8 mouse cellular contexts compared by ENCODE assay signal in the genomic region with DNA sequence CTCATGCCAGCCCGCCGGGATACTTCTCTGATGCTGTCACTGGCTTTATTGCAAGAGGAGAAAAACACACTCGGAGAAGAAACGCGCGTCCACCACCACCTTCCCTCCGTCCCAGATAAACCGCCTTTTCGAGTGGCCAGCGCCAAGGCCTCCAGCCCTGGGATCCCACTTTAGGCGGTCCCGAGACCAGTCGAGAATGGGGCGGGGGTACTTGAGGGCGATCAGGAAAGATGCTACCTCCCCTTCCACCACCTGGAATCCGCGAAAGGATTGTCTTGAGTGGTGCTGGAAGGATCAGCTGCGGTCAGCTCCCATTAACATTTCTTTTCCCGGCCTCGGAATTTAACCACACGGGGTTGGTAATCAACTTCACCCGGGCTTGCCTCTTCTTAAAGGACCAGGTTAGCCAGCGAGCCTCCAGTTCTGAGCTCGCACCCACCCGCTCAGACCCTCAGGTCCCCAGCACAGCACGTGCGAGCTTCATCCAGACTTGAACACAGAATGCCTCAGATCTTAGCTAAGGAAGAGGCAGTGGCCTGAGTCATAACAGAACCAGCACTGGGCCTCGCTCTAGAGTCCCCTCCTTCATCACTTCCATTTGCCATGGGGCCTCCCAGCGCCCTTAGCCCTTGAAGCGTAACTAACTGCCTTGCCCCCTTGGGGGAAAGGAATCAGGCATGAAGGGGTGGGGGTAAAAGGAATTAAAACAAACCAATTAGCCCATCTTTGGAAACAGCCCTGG.
DNase-seq lines count a peak whose midpoint lies in the region; ATAC-seq lines count a peak whose summit lies in the region.

No protein-coding gene starts in this region.

- ATAC-seq in hindbrain, embryonic 13.5 days (ENCODE audit: low FRiP score), result 0 out of 2 replicates have a peak, but pooled peaks have one; percentile 12
- no peak for ATAC-seq in liver, embryonic 13.5 days (ENCODE audit: low read depth)
- ATAC-seq in stomach, embryonic 15.5 days (ENCODE audit: insufficient read depth, low FRiP score, low read depth), result no peak

- H3K27me3 ChIP-seq in hindbrain, embryonic 13.5 days, result peaks cover 49% of the 10 kb centered on the region
- H3K27me3 ChIP-seq in liver, embryonic 13.5 days, result peaks cover 76% of the 10 kb centered on the region
- peaks cover 17% of the 10 kb centered on the region for H3K27me3 ChIP-seq in stomach, embryonic 15.5 days (replicated peaks)

- H3K4me3 ChIP-seq in hindbrain, embryonic 13.5 days, result peak overlapping the region; percentile 78
- peak overlapping the region; percentile 63 for H3K4me3 ChIP-seq in liver, embryonic 13.5 days (replicated peaks)
- peak overlapping the region; percentile 60 for H3K4me3 ChIP-seq in stomach, embryonic 15.5 days (replicated peaks)

- H3K9ac ChIP-seq in hindbrain, embryonic 13.5 days, result peak overlapping the region; percentile 82
- H3K9ac ChIP-seq in liver, embryonic 13.5 days, result peak overlapping the region; percentile 47; the same call in 1 of the 2 replicates
- no peak overlapping the region; the same call in 1 of the 2 replicates for H3K9ac ChIP-seq in stomach, embryonic 15.5 days

- H3K9me3 ChIP-seq in hindbrain, embryonic 13.5 days, result no peaks in the 10 kb centered on the region
- H3K9me3 ChIP-seq in liver, embryonic 13.5 days (replicated peaks), result no peaks in the 10 kb centered on the region
- H3K9me3 ChIP-seq in stomach, embryonic 15.5 days, result no peaks in the 10 kb centered on the region

- 0 out of 2 replicates have a peak overlapping the region, but pooled peaks have one; percentile 64 for H3K27ac ChIP-seq in hindbrain, embryonic 13.5 days
- H3K27ac ChIP-seq in liver, embryonic 13.5 days, result no peak overlapping the region; the same call in 1 of the 2 replicates
- H3K27ac ChIP-seq in stomach, embryonic 15.5 days, result peak overlapping the region; percentile 73

- no peaks in the 10 kb centered on the region for H3K36me3 ChIP-seq in hindbrain, embryonic 13.5 days
- no peaks in the 10 kb centered on the region for H3K36me3 ChIP-seq in liver, embryonic 13.5 days
- H3K36me3 ChIP-seq in stomach, embryonic 15.5 days, result no peaks in the 10 kb centered on the region

- peak; percentile 86 for DNase-seq in A20 (ENCODE audit: low read depth, low spot score)
- DNase-seq in ZHBTc4 (ENCODE audit: low read depth, low spot score), result peak; percentile 29
- no peak for DNase-seq in liver, embryonic 13.5 days
- no peak for DNase-seq in right cerebral cortex, postnatal 10 days (ENCODE audit: low spot score in 2 of 2)
- DNase-seq in adrenal gland, adult (ENCODE audit: inconsistent age in 2 of 2, low spot score in 1 of 2), result no peak
- no peak for DNase-seq in layer of hippocampus, adult 9-10 months (ENCODE audit: low spot score)

- peak overlapping the region; percentile 98 for H3K4me2 ChIP-seq in hindbrain, embryonic 13.5 days
- peak overlapping the region; percentile 78 for H3K4me2 ChIP-seq in liver, embryonic 13.5 days
- peak overlapping the region; percentile 93 for H3K4me2 ChIP-seq in stomach, embryonic 15.5 days

- peaks cover 42% of the 10 kb centered on the region for H3K4me1 ChIP-seq in hindbrain, embryonic 13.5 days (replicated peaks)
- peaks cover 43% of the 10 kb centered on the region for H3K4me1 ChIP-seq in liver, embryonic 13.5 days (replicated peaks)
- H3K4me1 ChIP-seq in stomach, embryonic 15.5 days, result peaks cover 31% of the 10 kb centered on the region

- 3% methylated on average over 30 of the region's 30 CpGs for WGBS in hindbrain, embryonic 13.5 days
- WGBS in liver, embryonic 13.5 days (ENCODE audit: insufficient replicate concordance), result 6% methylated on average over 30 of the region's 30 CpGs
- WGBS in stomach, embryonic 15.5 days, result 12% methylated on average over 30 of the region's 30 CpGs

Comparison
In these comparisons a context has a peak if more than half of its experiments do, and no peak if none do; other contexts are left out.
1. DNase-seq: peak in A20 (single experiment) and ZHBTc4 (single experiment); none in liver, embryonic 13.5 days (single experiment), right cerebral cortex, postnatal 10 days (0 of 2), adrenal gland, adult (0 of 2) and layer of hippocampus, adult 9-10 months (single experiment).
2. Peak in every context shown above with its lines, with median percentiles within 50 percentile points of each other: H3K4me2 ChIP-seq and H3K4me3 ChIP-seq.